Mouse (Mus musculus) spleen, adult 2 months (tissue): Measurements from ENCODE around the gene Cilp.

Experiments used
- CTCF ChIP-seq: fragments of 200-500 bp; IDR thresholded peaks from 2 replicates; pipeline ENCODE4 v1.5.1; 2011; ENCODE audit warnings: mild to moderate bottlenecking, inconsistent platforms; ENCODE audit not compliant: insufficient read depth, insufficient read length, insufficient replicate concordance; ENCODE audit errors: extremely low read depth
- POLR2A ChIP-seq: fragments of 200-500 bp; IDR thresholded peaks from 2 replicates; pipeline ENCODE4 v1.6.1; 2011; ENCODE audit warnings: low read depth, low read length, inconsistent platforms

GRCm38 (mm10) chr9:65247502-65248376 is 17.2 kb upstream of the Cilp start:
- TF ChIP-seq CTCF (no peak), POLR2A (no peak)
